8 mouse cellular contexts compared by ENCODE assay signal in genomic region chr19:7039841-7040636, GRCm38 (mm10). TPM values are rescaled to one million over a fixed set of nuclear protein-coding genes. Genes with fewer than 3 reads are reported as not detected.
A peak's percentile ranks its signal among the peaks of the same experiment; 100 is the strongest.
DNase-seq lines count a peak whose midpoint lies in the region; ATAC-seq and TF ChIP-seq lines count a peak whose summit lies in the region.

TSS of gene Stip1 (minus strand) at chr19:7039967.

- peak within 1 kb of the TSS; percentile 70 for H3K4me2 ChIP-seq in forebrain, postnatal 0 days (ENCODE audit: low read depth)
- peak within 1 kb of the TSS; percentile 66 for H3K4me2 ChIP-seq in lung, embryonic 15.5 days

- TF ChIP-seq CTCF in MEL (IDR thresholded peaks at IDR 0.05 in 2 of 3, conservative IDR thresholded peaks at IDR 0.05 in 1 of 3; ENCODE audit: control insufficient read depth in 1 of 3, insufficient read depth in 1 of 3, low read depth in 2 of 3, low read length in 3 of 3, poor library complexity in 1 of 3, severe bottlenecking in 1 of 3), result peak in 2 of 3 experiments; percentile 27 to 35; a peak in 5 of 6 replicates
- TF ChIP-seq CTCF in cerebellum, adult 2 months (IDR thresholded peaks at IDR 0.05; ENCODE audit: borderline replicate concordance, insufficient read depth, low read depth, low read length), result no peak
- peak; percentile 65 for TF ChIP-seq CTCF in forebrain, postnatal 0 days (IDR thresholded peaks at IDR 0.05; ENCODE audit: low read depth)

- H3K27ac ChIP-seq in MEL (ENCODE audit: control insufficient read depth, low read depth, low read length), result peak within 1 kb of the TSS; percentile 91
- H3K27ac ChIP-seq in cerebellum, adult 2 months (ENCODE audit: insufficient read depth, low read length), result peak within 1 kb of the TSS; percentile 66
- peak within 1 kb of the TSS; percentile 94 for H3K27ac ChIP-seq in forebrain, postnatal 0 days (ENCODE audit: low read depth, low read length)
- peak within 1 kb of the TSS; percentile 86 for H3K27ac ChIP-seq in lung, embryonic 15.5 days

- TF ChIP-seq RAD21 in MEL (IDR thresholded peaks at IDR 0.05; ENCODE audit: low read depth, low read length), result no peak

- ATAC-seq in forebrain, postnatal 0 days, result peak; percentile 98
- peak; percentile 99 for ATAC-seq in lung, embryonic 15.5 days (ENCODE audit: borderline replicate concordance, extremely low read depth, low FRiP score, low TSS enrichment)

- H3K9ac ChIP-seq in MEL (ENCODE audit: control insufficient read depth, low read depth, low read length, poor library complexity, severe bottlenecking), result peak within 1 kb of the TSS; percentile 97
- H3K9ac ChIP-seq in forebrain, postnatal 0 days, result peak within 1 kb of the TSS; percentile 86
- peak within 1 kb of the TSS; percentile 88 for H3K9ac ChIP-seq in lung, embryonic 15.5 days

- DNase-seq in MEL (ENCODE audit: low read depth, low spot score), result peak; percentile 100
- DNase-seq in cerebellum, adult 2 months, result peak; percentile 99 to 100
- DNase-seq in forebrain, postnatal 0 days, result peak; percentile 99
- peak; percentile 99 for DNase-seq in heart, postnatal 4 days
- peak; percentile 99 to 100 for DNase-seq in layer of hippocampus, adult 8-10 months (ENCODE audit: low spot score in 2 of 2)
- peak; percentile 100 for DNase-seq in ovary, adult 18-20 months (ENCODE audit: low spot score)
- DNase-seq in thymus, postnatal 0 days (ENCODE audit: low spot score), result peak; percentile 100

- H3K79me2 ChIP-seq in MEL (ENCODE audit: control insufficient read depth, insufficient read depth, low read length, poor library complexity), result peaks cover 43% of the 10 kb centered on the region

- H3K27me3 ChIP-seq in MEL (ENCODE audit: control insufficient read depth in 1 of 2, insufficient read depth in 2 of 2, low read length in 2 of 2), result no peaks in the 10 kb centered on the region
- no peaks in the 10 kb centered on the region for H3K27me3 ChIP-seq in cerebellum, adult 2 months (ENCODE audit: control insufficient read depth, insufficient read depth, low read length)
- H3K27me3 ChIP-seq in forebrain, postnatal 0 days (ENCODE audit: insufficient read depth, low read length), result no peaks in the 10 kb centered on the region
- no peaks in the 10 kb centered on the region for H3K27me3 ChIP-seq in lung, embryonic 15.5 days

- under 1% methylated on average over 49 of the region's 49 CpGs for WGBS in cerebellum, adult 2 months
- under 1% methylated on average over 47 of the region's 49 CpGs for WGBS in forebrain, postnatal 0 days
- under 1% methylated on average over 49 of the region's 49 CpGs for WGBS in lung, embryonic 15.5 days

- peaks cover 0 to 20% of the 10 kb centered on the region in 2 experiments; a peak in 3 of 4 replicates for H3K4me1 ChIP-seq in MEL (ENCODE audit: control insufficient read depth in 1 of 2, insufficient read depth in 2 of 2, low read length in 2 of 2)
- peaks cover 7% of the 10 kb centered on the region; the same call in 1 of the 2 replicates for H3K4me1 ChIP-seq in cerebellum, adult 2 months (ENCODE audit: control insufficient read depth, insufficient read depth, low read length)
- peaks cover 8% of the 10 kb centered on the region; the same call in 1 of the 2 replicates for H3K4me1 ChIP-seq in forebrain, postnatal 0 days (ENCODE audit: insufficient read depth)
- peaks cover 11% of the 10 kb centered on the region for H3K4me1 ChIP-seq in lung, embryonic 15.5 days

- peaks cover 5 to 23% of the 10 kb centered on the region in 2 experiments for H3K36me3 ChIP-seq in MEL (ENCODE audit: control insufficient read depth in 1 of 2, insufficient read depth in 2 of 2, low read length in 2 of 2)
- no peaks in the 10 kb centered on the region; the same call in 1 of the 2 replicates for H3K36me3 ChIP-seq in forebrain, postnatal 0 days (ENCODE audit: insufficient read depth)
- H3K36me3 ChIP-seq in lung, embryonic 15.5 days, result peaks cover 10% of the 10 kb centered on the region; the same call in 1 of the 2 replicates

- no peak for TF ChIP-seq EP300 in MEL (IDR thresholded peaks at IDR 0.05; ENCODE audit: low read depth in 1 of 2, low read length in 2 of 2)

- H3K4me3 ChIP-seq in MEL (ENCODE audit: control insufficient read depth in 1 of 2, insufficient read depth in 1 of 2, low read depth in 2 of 2, low read length in 2 of 2), result peak within 1 kb of the TSS; percentile 85 to 90
- H3K4me3 ChIP-seq in cerebellum, adult 2 months (replicated peaks; ENCODE audit: insufficient read depth, low read depth, low read length), result peak within 1 kb of the TSS; percentile 76
- H3K4me3 ChIP-seq in forebrain, postnatal 0 days (ENCODE audit: low read depth, low read length), result peak within 1 kb of the TSS; percentile 88
- H3K4me3 ChIP-seq in lung, embryonic 15.5 days, result peak within 1 kb of the TSS; percentile 94

- H3K9me3 ChIP-seq in MEL (replicated peaks; ENCODE audit: insufficient read depth, low read length), result no peaks in the 10 kb centered on the region
- H3K9me3 ChIP-seq in forebrain, postnatal 0 days (ENCODE audit: low read length), result no peaks in the 10 kb centered on the region
- no peaks in the 10 kb centered on the region for H3K9me3 ChIP-seq in lung, embryonic 15.5 days

- peak; percentile 76 to 96 for TF ChIP-seq POLR2A in MEL (IDR thresholded peaks at IDR 0.05; ENCODE audit: control insufficient read depth in 1 of 2, insufficient read depth in 1 of 2, low read depth in 1 of 2, low read length in 2 of 2, poor library complexity in 1 of 2)
- peak; percentile 95 for TF ChIP-seq POLR2A in cerebellum, adult 2 months (IDR thresholded peaks at IDR 0.05; ENCODE audit: borderline replicate concordance, insufficient read depth, low read length)

TF ChIP-seq in MEL, 35 proteins besides CTCF, POLR2A, EP300 and RAD21:
- TF ChIP-seq ZKSCAN1 (IDR thresholded peaks at IDR 0.05; ENCODE audit: low read depth, low read length) (no peak), JUND (IDR thresholded peaks at IDR 0.05; ENCODE audit: low read depth, low read length) (no peak; the same call in 1 of the 2 replicates), ZNF384 (IDR thresholded peaks at IDR 0.05; ENCODE audit: low read depth, low read length) (peak; percentile 99), ETS1 (IDR thresholded peaks at IDR 0.05; ENCODE audit: low read depth, low read length) (no peak), CHD2 (IDR thresholded peaks at IDR 0.05; ENCODE audit: low read length) (peak; percentile 92), USF1 (IDR thresholded peaks at IDR 0.05; ENCODE audit: low read depth, low read length) (peak; percentile 35), NRF1 (IDR thresholded peaks at IDR 0.05; ENCODE audit: insufficient read depth, low read depth, low read length, poor library complexity, severe bottlenecking) (0 out of 2 replicates have a peak, but pooled peaks have one; percentile 16), KAT2A (conservative IDR thresholded peaks at IDR 0.05; ENCODE audit: low read depth, low read length) (peak; percentile 52), TBP (IDR thresholded peaks at IDR 0.05; ENCODE audit: low read depth, low read length) (peak; percentile 71), E2F4 (IDR thresholded peaks at IDR 0.05; ENCODE audit: borderline replicate concordance, low read depth, low read length) (no peak), MEF2A (IDR thresholded peaks at IDR 0.05; ENCODE audit: extremely low read depth, insufficient replicate concordance, low read depth, low read length, poor library complexity, severe bottlenecking) (no peak), MYC (IDR thresholded peaks at IDR 0.05; ENCODE audit: low read depth, low read length) (0 out of 2 replicates have a peak, but pooled peaks have one; percentile 42), GABPA (IDR thresholded peaks at IDR 0.05; ENCODE audit: low read depth, low read length) (no peak), MXI1 (IDR thresholded peaks at IDR 0.05; ENCODE audit: low read depth, low read length) (peak; percentile 75), SMC3 (IDR thresholded peaks at IDR 0.05; ENCODE audit: low read depth, low read length) (no peak), TAL1 (IDR thresholded peaks at IDR 0.05; ENCODE audit: low read length) (no peak), MAFK (IDR thresholded peaks at IDR 0.05; ENCODE audit: borderline replicate concordance, low read depth, low read length) (no peak), MYB (IDR thresholded peaks at IDR 0.05; ENCODE audit: low read depth, low read length) (no peak), HCFC1 (IDR thresholded peaks at IDR 0.05; ENCODE audit: low read depth, low read length) (peak; percentile 77), POLR2AphosphoS2 (IDR thresholded peaks at IDR 0.05; ENCODE audit: low read length) (peak; percentile 90), ELF1 (IDR thresholded peaks at IDR 0.05; ENCODE audit: low read depth, low read length) (peak; percentile 66), TCF12 (IDR thresholded peaks at IDR 0.05; ENCODE audit: low read depth, low read length) (peak; percentile 68), CHD1 (IDR thresholded peaks at IDR 0.05; ENCODE audit: low read depth, low read length) (no peak), POLR2AphosphoS5 (IDR thresholded peaks at IDR 0.05; ENCODE audit: borderline replicate concordance, low read depth, low read length) (no peak), ZMIZ1 (IDR thresholded peaks at IDR 0.05; ENCODE audit: low read depth, low read length) (peak; percentile 82), USF2 (IDR thresholded peaks at IDR 0.05; ENCODE audit: borderline replicate concordance in 1 of 2, insufficient read depth in 1 of 2, low read depth in 1 of 2, low read length in 2 of 2) (no peak), MAZ (IDR thresholded peaks at IDR 0.05; ENCODE audit: low read depth, low read length) (no peak), ZC3H11A (IDR thresholded peaks at IDR 0.05; ENCODE audit: low read depth, low read length) (no peak), MAX (IDR thresholded peaks at IDR 0.05; ENCODE audit: low read length) (peak; percentile 15; the same call in 1 of the 2 replicates), SIN3A (IDR thresholded peaks at IDR 0.05; ENCODE audit: low read length) (peak; percentile 3; the same call in 1 of the 2 replicates), NELFE (IDR thresholded peaks at IDR 0.05; ENCODE audit: low read depth, low read length) (peak; percentile 83)

RNA-seq across cellular contexts. Expression of gene Stip1, which starts in this region (rescaled TPM):
- total RNA-seq in MEL (2012; rRNA removed), result 281 and 284 TPM in 2 replicates
- polyA plus RNA-seq in MEL (2012; ENCODE audit: insufficient read depth in 1 of 2, insufficient read length in 2 of 2, low read depth in 1 of 2, low replicate concordance in 2 of 2, missing spikeins in 1 of 2), result 100 to 1,000 TPM; 370 to 430 TPM
- 215 and 217 TPM in 2 replicates for polyA plus RNA-seq in cerebellum, adult 2 months (2012; rRNA removed)
- 124 and 133 TPM in 2 replicates for total RNA-seq in forebrain, postnatal 0 days (2014; rRNA removed)
- polyA plus RNA-seq in forebrain, postnatal 0 days (2015; fragmentation: Nextera tagmentation; extraction: Ambion mirVana), result 146 and 156 TPM in 2 replicates
- 100 to 1,000 TPM; 139 to 151 TPM for total RNA-seq in heart, postnatal 4 days (2021)
- total RNA-seq in layer of hippocampus, adult 8-10 months (2022), result 100 to 1,000 TPM; 155 to 228 (median 191) TPM
- polyA plus RNA-seq in lung, embryonic 15.5 days (2015; fragmentation: Nextera tagmentation; extraction: Ambion mirVana), result 244 and 249 TPM in 2 replicates
- 149 and 196 TPM in 2 replicates for polyA plus RNA-seq in thymus, postnatal 0 days (2015; fragmentation: Nextera tagmentation; extraction: Ambion mirVana)

Comparison
In these comparisons a context has a peak if more than half of its experiments do, and no peak if none do; other contexts are left out.
1. Peak in every context shown above with its lines: DNase-seq, ATAC-seq, H3K4me3 ChIP-seq and H3K27ac ChIP-seq.